Mouse (Mus musculus): ENCODE data around the gene Ksr1.

DNA sequence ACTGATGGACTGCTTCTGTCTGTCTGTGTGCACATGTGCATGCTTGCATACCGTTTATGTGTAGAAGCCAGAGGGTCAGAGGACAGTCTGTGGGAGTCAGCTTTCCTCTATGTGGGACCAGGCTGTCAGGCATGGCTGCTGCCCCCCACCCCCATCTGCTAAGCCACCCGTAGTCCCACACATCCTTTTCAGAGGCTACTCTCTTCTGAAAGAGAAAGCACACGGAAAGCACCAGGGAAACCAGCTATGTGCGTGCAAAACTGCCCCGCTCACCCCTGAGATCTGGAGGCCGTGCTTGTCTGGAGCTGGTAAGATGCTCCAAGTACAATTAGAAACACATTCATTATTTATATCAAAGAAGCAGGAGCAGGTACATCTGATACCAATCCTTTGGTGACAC, 41.7 kb downstream of the Ksr1 start:
- TF ChIP-seq CTCF (IDR thresholded peaks at IDR 0.05; ENCODE audit: borderline replicate concordance, extremely low read depth, insufficient read depth, insufficient read length): no peak
- no peak for TF ChIP-seq POLR2A (IDR thresholded peaks at IDR 0.05; ENCODE audit: borderline replicate concordance, extremely low read depth, insufficient read depth, insufficient read length, poor library complexity, severe bottlenecking)

Measured in brain, embryonic 14.5 days (tissue).